Mouse (Mus musculus) heart, embryonic 13.5 days (tissue): Measurements from ENCODE around the gene Trp53tg5. TPM values are rescaled to one million over a fixed set of nuclear protein-coding genes. Genes with fewer than 3 reads are reported as not detected.

Experiments
- ATAC-seq: fragments of 200-750 bp; cut with Nextera tagmentation; 2 replicates; pipeline ENCODE4 v1.8.0; 2017; ENCODE audit warnings: moderate TSS enrichment; ENCODE audit not compliant: insufficient number of reproducible peaks, low FRiP score, low TSS enrichment; ENCODE audit errors: extremely low read depth
- H3K27ac ChIP-seq: fragments of 300-500 bp; sonication (generic); replicated peaks from 2 replicates; pipeline ENCODE4 v1.5.1; 2015; ENCODE audit warnings: moderate library complexity, mild to moderate bottlenecking, inconsistent platforms
- H3K27me3 ChIP-seq: fragments of 300-500 bp; sonication (generic); replicated peaks from 2 replicates; pipeline ENCODE4 v1.6.1; 2015; ENCODE audit warnings: mild to moderate bottlenecking, inconsistent platforms
- H3K36me3 ChIP-seq: fragments of 300-500 bp; sonication (generic); 2 replicates; pipeline ENCODE4 v1.6.1; 2015; ENCODE audit warnings: mild to moderate bottlenecking, inconsistent platforms
- H3K4me1 ChIP-seq: fragments of 300-500 bp; sonication (generic); 2 replicates; pipeline ENCODE4 v1.6.1; 2015; ENCODE audit warnings: inconsistent platforms
- H3K4me2 ChIP-seq: fragments of 300-500 bp; sonication (generic); 2 replicates; pipeline ENCODE4 v1.6.1; 2015; ENCODE audit warnings: inconsistent platforms, mild to moderate bottlenecking, moderate library complexity
- H3K4me3 ChIP-seq: fragments of 300-500 bp; sonication (generic); 2 replicates; pipeline ENCODE4 v1.5.1; 2015; ENCODE audit warnings: moderate library complexity, mild to moderate bottlenecking, inconsistent platforms
- H3K9ac ChIP-seq: fragments of 300-500 bp; sonication (generic); 2 replicates; pipeline ENCODE4 v1.6.1; 2015; ENCODE audit warnings: inconsistent platforms, mild to moderate bottlenecking, moderate library complexity
- H3K9me3 ChIP-seq: fragments of 300-500 bp; sonication (generic); 2 replicates; pipeline ENCODE4 v1.6.1; 2016; ENCODE audit warnings: inconsistent platforms
- WGBS: fragments of 180-500 bp; shearing (Covaris S2); methylation state at CpG from one replicate; pipeline ENCODE4 v1.1.7; 2015; ENCODE audit warnings: mixed read lengths; 5-methylcytosine and 5-hydroxymethylcytosine counted together
- polyA plus RNA-seq: library from polyadenylated mRNA; unstranded; fragments of >200 nt; fragmentation: Nextera tagmentation; extraction: Ambion mirVana; gene quantifications from 2 replicates; pipeline ENCODE4 v1.2.1, GENCODE M21; 2015

The Trp53tg5 gene
- polyA plus RNA-seq, 1 experiment from 2014 or later, result not detected

DNA sequence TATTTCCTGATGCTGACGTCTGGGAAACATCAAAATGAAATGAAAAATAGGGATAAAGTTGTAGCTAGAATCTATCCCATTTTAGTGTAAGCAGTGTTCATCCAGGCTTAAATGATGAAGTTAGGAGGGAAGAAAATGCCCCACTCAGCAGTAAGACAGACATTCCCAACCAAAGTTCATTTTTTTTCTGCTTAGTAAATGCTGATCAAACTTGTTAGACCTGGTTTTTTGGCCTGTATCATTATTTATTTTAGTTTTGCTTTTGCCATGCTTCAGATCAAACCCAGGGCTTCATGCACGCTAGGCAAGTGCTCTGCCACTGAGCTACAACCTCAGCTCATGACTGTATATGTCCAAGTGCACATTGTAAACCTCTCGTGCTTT is 27.4 kb downstream of the Trp53tg5 start:
- Histone ChIP-seq H3K36me3 (no peaks in the 10 kb centered on the region), H3K27me3 (peaks cover 5% of the 10 kb centered on the region; the same call in 1 of the 2 replicates), H3K9ac (no peak overlapping the region), H3K4me2 (no peak overlapping the region), H3K9me3 (no peaks in the 10 kb centered on the region), H3K4me3 (no peak overlapping the region), H3K4me1 (peaks cover 39% of the 10 kb centered on the region), H3K27ac (no peak overlapping the region)
- WGBS, result 72% methylated on average over 3 of the region's 3 CpGs
- no peak for ATAC-seq

- ATAC-seq, result no peak
- Histone ChIP-seq H3K9me3 (no peaks in the 10 kb centered on the region), H3K4me3 (no peak overlapping the region), H3K9ac (no peak overlapping the region), H3K27me3 (peaks cover 7% of the 10 kb centered on the region; the same call in 1 of the 2 replicates), H3K27ac (no peak overlapping the region), H3K36me3 (no peaks in the 10 kb centered on the region), H3K4me1 (peaks cover 42% of the 10 kb centered on the region), H3K4me2 (no peak overlapping the region)
- 80% methylated on average over 3 of the region's 3 CpGs for WGBS
These were observed 28.0 kb downstream of the Trp53tg5 start for GRCm38 (mm10) chr2:164445399-164446085.

- no peaks in the 10 kb centered on the region for H3K36me3 ChIP-seq
- H3K27me3 ChIP-seq, result peaks cover 7% of the 10 kb centered on the region; the same call in 1 of the 2 replicates
- no peak overlapping the region for H3K4me3 ChIP-seq
- 77% methylated on average over 2 of the region's 2 CpGs for WGBS
- no peak for ATAC-seq
- peaks cover 46% of the 10 kb centered on the region for H3K4me1 ChIP-seq
- H3K9me3 ChIP-seq, result no peaks in the 10 kb centered on the region
- no peak overlapping the region for H3K4me2 ChIP-seq
- no peak overlapping the region for H3K27ac ChIP-seq
- H3K9ac ChIP-seq, result no peak overlapping the region
These were observed 28.8 kb downstream of the Trp53tg5 start for GRCm38 (mm10) chr2:164444701-164445100.

DNA sequence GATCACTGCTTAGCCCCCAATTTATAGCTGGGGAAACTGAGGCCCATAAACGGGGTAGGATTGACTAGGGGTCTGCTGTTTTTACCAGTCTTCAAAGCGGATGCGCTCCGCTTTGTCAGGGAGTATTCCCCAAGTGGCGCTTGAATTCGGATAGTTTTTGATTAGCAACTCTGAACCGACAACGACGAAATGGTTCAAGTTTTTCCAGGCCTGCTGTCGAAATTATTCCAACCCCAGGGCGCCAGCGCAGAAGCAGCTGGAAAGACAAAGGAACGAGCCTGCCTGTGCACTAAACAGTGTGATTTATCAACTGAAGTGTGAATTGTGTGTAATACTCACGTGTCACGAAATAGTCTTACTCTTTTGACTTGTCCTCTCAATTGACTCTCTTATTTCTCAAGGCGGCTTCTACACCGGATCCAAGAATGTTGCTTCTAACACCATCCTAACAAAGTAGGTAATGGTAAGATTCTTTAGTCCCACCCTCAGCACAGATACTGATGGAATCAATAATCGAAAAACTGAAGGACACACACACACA is 30.0 kb downstream of the Trp53tg5 start, which contains the start of gene Sdc4:
Gene Sdc4, minus strand, starts transcription at position 428 of the 541 bp plus-strand sequence.
- WGBS, result 8% methylated on average over 18 of the region's 18 CpGs
- ATAC-seq, result no peak

GRCm38 (mm10) chr2:164443051-164443437 is 30.5 kb downstream of the Trp53tg5 start:
- peaks cover 51% of the 10 kb centered on the region for H3K4me1 ChIP-seq
- peak overlapping the region; percentile 91 for H3K9ac ChIP-seq
- under 1% methylated on average over 26 of the region's 26 CpGs for WGBS
- peak overlapping the region; percentile 78 for H3K4me3 ChIP-seq
- no peaks in the 10 kb centered on the region for H3K9me3 ChIP-seq
- H3K4me2 ChIP-seq, result peak overlapping the region; percentile 88
- H3K27ac ChIP-seq, result peak overlapping the region; percentile 79
- peaks cover 7% of the 10 kb centered on the region; the same call in 1 of the 2 replicates for H3K27me3 ChIP-seq
- peak; percentile 80 for ATAC-seq
- H3K36me3 ChIP-seq, result no peaks in the 10 kb centered on the region

More for the DNA sequence above, 30.0 kb downstream of the Trp53tg5 start, which contains the start of gene Sdc4:
- H3K27ac ChIP-seq, result peak within 1 kb of the TSS; percentile 79
- H3K27me3 ChIP-seq, result peaks cover 7% of the 10 kb centered on the region; the same call in 1 of the 2 replicates
- H3K9me3 ChIP-seq, result no peaks in the 10 kb centered on the region
- H3K4me1 ChIP-seq, result peaks cover 46% of the 10 kb centered on the region
- H3K4me3 ChIP-seq, result peak within 1 kb of the TSS; percentile 78
- H3K36me3 ChIP-seq, result no peaks in the 10 kb centered on the region
- H3K9ac ChIP-seq, result peak within 1 kb of the TSS; percentile 91
- H3K4me2 ChIP-seq, result peak within 1 kb of the TSS; percentile 88

GRCm38 (mm10) chr2:164442315-164443050 is 31.0 kb downstream of the Trp53tg5 start:
- H3K9me3 ChIP-seq, result no peaks in the 10 kb centered on the region
- no peaks in the 10 kb centered on the region for H3K36me3 ChIP-seq
- H3K27me3 ChIP-seq, result peaks cover 7% of the 10 kb centered on the region; the same call in 1 of the 2 replicates
- 4% methylated on average over 29 of the region's 29 CpGs for WGBS
- H3K9ac ChIP-seq, result peak overlapping the region; percentile 91
- H3K4me1 ChIP-seq, result peaks cover 55% of the 10 kb centered on the region
- H3K4me3 ChIP-seq, result peak overlapping the region; percentile 78
- peak; percentile 19; the same call in 1 of the 2 replicates for ATAC-seq
- H3K4me2 ChIP-seq, result peak overlapping the region; percentile 88
- H3K27ac ChIP-seq, result peak overlapping the region; percentile 79

GRCm38 (mm10) chr2:164441731-164442130 is 31.8 kb downstream of the Trp53tg5 start:
- no peak for ATAC-seq
- H3K27ac ChIP-seq, result no peak overlapping the region
- 23% methylated on average over 7 of the region's 7 CpGs for WGBS
- H3K4me1 ChIP-seq, result peaks cover 62% of the 10 kb centered on the region
- H3K36me3 ChIP-seq, result no peaks in the 10 kb centered on the region
- peak overlapping the region; percentile 78 for H3K4me3 ChIP-seq
- H3K9ac ChIP-seq, result peak overlapping the region; percentile 91
- peaks cover 7% of the 10 kb centered on the region; the same call in 1 of the 2 replicates for H3K27me3 ChIP-seq
- peak overlapping the region; percentile 88 for H3K4me2 ChIP-seq
- no peaks in the 10 kb centered on the region for H3K9me3 ChIP-seq

DNA sequence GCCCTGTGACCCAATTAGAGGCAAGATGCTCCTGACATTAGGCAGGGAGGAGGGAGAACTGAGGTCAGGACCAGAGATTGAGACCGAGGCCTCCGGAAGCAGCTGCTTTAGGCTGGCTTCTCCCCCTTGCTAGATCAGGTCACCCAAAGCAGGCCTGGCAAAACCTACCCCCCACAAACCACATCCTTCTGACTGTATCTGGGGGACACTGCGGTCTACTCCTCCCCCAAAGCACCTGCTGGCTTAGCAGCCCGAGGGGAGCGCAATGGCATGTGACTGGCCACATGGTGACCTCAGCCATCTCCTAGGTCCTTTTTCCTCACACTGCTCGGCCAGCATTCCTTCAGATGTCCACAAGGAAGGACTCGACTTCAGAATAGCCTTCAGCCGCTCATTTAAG is 32.4 kb downstream of the Trp53tg5 start:
- Histone ChIP-seq H3K9ac (peak overlapping the region; percentile 91), H3K4me2 (peak overlapping the region; percentile 88), H3K4me3 (peak overlapping the region; percentile 78), H3K27me3 (peaks cover 7% of the 10 kb centered on the region; the same call in 1 of the 2 replicates), H3K36me3 (no peaks in the 10 kb centered on the region), H3K4me1 (peaks cover 68% of the 10 kb centered on the region), H3K27ac (no peak overlapping the region), H3K9me3 (no peaks in the 10 kb centered on the region)
- no peak for ATAC-seq
- WGBS, result 39% methylated on average over 8 of the region's 8 CpGs

DNA sequence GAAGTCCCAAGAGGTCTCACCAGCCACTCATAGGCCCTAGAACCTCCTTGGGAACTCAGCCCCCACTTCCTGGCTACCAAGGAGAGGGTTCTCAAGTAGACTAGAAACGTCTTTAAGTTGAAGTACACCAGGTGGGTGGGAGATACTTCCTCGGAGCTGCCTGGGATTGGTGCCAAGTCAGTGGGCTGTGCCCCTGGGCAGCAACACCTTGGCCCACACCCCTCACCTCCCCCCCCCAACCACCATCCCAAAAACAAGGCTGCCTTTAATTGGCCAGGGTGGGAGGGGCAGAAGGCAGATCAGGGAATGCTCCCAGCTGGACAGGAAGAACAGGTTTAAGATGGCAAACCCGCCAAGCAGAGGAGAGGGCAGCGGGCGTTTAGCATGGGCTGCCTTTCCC is 33.2 kb downstream of the Trp53tg5 start:
- no peak for ATAC-seq
- Histone ChIP-seq H3K27ac (no peak overlapping the region), H3K9me3 (no peaks in the 10 kb centered on the region), H3K36me3 (no peaks in the 10 kb centered on the region), H3K4me3 (no peak overlapping the region), H3K4me1 (peaks cover 77% of the 10 kb centered on the region), H3K9ac (no peak overlapping the region), H3K27me3 (peaks cover 7% of the 10 kb centered on the region; the same call in 1 of the 2 replicates), H3K4me2 (no peak overlapping the region)
- 76% methylated on average over 5 of the region's 5 CpGs for WGBS

GRCm38 (mm10) chr2:164439001-164439421 is 34.5 kb downstream of the Trp53tg5 start:
- Histone ChIP-seq H3K4me3 (no peak overlapping the region), H3K9ac (0 out of 2 replicates have a peak overlapping the region, but pooled peaks have one; percentile 19), H3K4me2 (0 out of 2 replicates have a peak overlapping the region, but pooled peaks have one; percentile 3), H3K4me1 (peaks cover 88% of the 10 kb centered on the region), H3K9me3 (no peaks in the 10 kb centered on the region), H3K36me3 (no peaks in the 10 kb centered on the region), H3K27me3 (peaks cover 7% of the 10 kb centered on the region; the same call in 1 of the 2 replicates), H3K27ac (0 out of 2 replicates have a peak overlapping the region, but pooled peaks have one; percentile 24)
- ATAC-seq, result no peak
- WGBS, result 44% methylated on average over 3 of the region's 3 CpGs

GRCm38 (mm10) chr2:164438257-164438656 is 35.3 kb downstream of the Trp53tg5 start:
- ATAC-seq, result no peak
- WGBS, result 52% methylated on average over 7 of the region's 8 CpGs
- no peak overlapping the region for H3K4me2 ChIP-seq
- no peaks in the 10 kb centered on the region for H3K36me3 ChIP-seq
- H3K4me3 ChIP-seq, result no peak overlapping the region
- H3K27me3 ChIP-seq, result peaks cover 7% of the 10 kb centered on the region; the same call in 1 of the 2 replicates
- no peak overlapping the region for H3K27ac ChIP-seq
- H3K9ac ChIP-seq, result 0 out of 2 replicates have a peak overlapping the region, but pooled peaks have one; percentile 19
- H3K4me1 ChIP-seq, result peaks cover 89% of the 10 kb centered on the region
- H3K9me3 ChIP-seq, result no peaks in the 10 kb centered on the region
